Mouse (Mus musculus) cerebellum, adult 2 months (tissue): ENCODE measurements around the gene Myo10.

ENCODE experiments used
- CTCF ChIP-seq: fragments of 200-500 bp; IDR thresholded peaks from 2 replicates; pipeline ENCODE4 v1.5.1; 2011; ENCODE audit warnings: low read depth, mild to moderate bottlenecking, control low read depth, low read length, moderate library complexity, borderline replicate concordance; ENCODE audit not compliant: insufficient read depth
- POLR2A ChIP-seq: fragments of 200-500 bp; IDR thresholded peaks from 2 replicates; pipeline ENCODE4 v1.6.1; 2011; ENCODE audit warnings: low read length, control low read depth, borderline replicate concordance; ENCODE audit not compliant: insufficient read depth

GRCm38 (mm10) chr15:25624263-25624662 is 1.9 kb downstream of the Myo10 start:
- peak; percentile 19; the same call in 1 of the 2 replicates for TF ChIP-seq CTCF
- no peak for TF ChIP-seq POLR2A
